Mouse (Mus musculus) c-Kit-positive CD71-positive TER-119-negative erythroid progenitor cells, embryonic 14.5 days (primary cell): Measurements from ENCODE around the gene Usf1.

Experiments used
- DNase-seq: peaks from one replicate; pipeline ENCODE4 v3.0.0-alpha.2; 2013; ENCODE audit warnings: low read depth

The Usf1 gene

GRCm38 (mm10) chr1:171452923-171453322 lies 41.8 kb downstream of the Usf1 start:
- DNase-seq: no peak

- no peak for DNase-seq
Measured at GRCm38 (mm10) chr1:171454926-171455325, 43.8 kb downstream of the Usf1 start.

GRCm38 (mm10) chr1:171457568-171457967 lies 46.5 kb downstream of the Usf1 start:
- no peak for DNase-seq

- DNase-seq: no peak
Measured at GRCm38 (mm10) chr1:171459791-171460190, 48.7 kb downstream of the Usf1 start.

GRCm38 (mm10) chr1:171460551-171461503 lies 49.7 kb downstream of the Usf1 start:
- no peak for DNase-seq

- DNase-seq: no peak
Measured at GRCm38 (mm10) chr1:171463133-171463532, 52.0 kb downstream of the Usf1 start.

- DNase-seq: no peak
Measured at GRCm38 (mm10) chr1:171465749-171466412, 54.8 kb downstream of the Usf1 start.

- no peak for DNase-seq
Measured at GRCm38 (mm10) chr1:171466565-171466964, 55.5 kb downstream of the Usf1 start.
